Mouse (Mus musculus) kidney, adult 2 months (tissue): Measurements from ENCODE around the gene Cdk5rap2.

ENCODE experiments used
- CTCF ChIP-seq: fragments of 200-500 bp; conservative IDR thresholded peaks from 2 replicates; pipeline ENCODE4 v1.5.1; 2011; ENCODE audit warnings: low read depth, mild to moderate bottlenecking, control low read depth, low read length, moderate library complexity, mixed read lengths; ENCODE audit not compliant: insufficient read depth, insufficient read length
- POLR2A ChIP-seq: fragments of 200-500 bp; IDR thresholded peaks from one replicate; pipeline ENCODE4 v1.6.1; 2011; ENCODE audit warnings: low read depth, low read length, control low read depth

DNA sequence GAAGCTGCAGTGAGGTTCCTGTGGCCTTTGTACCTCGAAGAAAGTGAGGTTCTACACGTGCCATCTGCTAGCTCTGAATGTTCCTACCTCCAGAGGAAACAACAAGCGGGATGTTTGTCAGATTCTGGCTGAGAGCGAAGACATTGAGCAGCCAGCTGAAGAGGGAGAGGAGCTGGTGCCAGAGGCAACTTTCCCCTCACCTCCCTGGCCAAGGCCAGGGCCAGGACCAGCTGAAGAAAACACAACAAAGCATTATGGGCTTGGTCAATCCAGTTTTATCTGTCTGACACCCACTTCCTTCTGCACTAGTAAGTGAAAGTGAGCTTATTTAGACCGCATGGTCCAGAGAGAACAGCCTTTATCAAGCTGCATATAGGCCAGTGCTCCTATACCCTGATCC is 147.4 kb downstream of the Cdk5rap2 start:
- TF ChIP-seq POLR2A (no peak), CTCF (no peak)
